Mouse (Mus musculus): ENCODE data around the gene Znrf2. TPM values are rescaled to one million over a fixed set of nuclear protein-coding genes. Genes with fewer than 3 reads are reported as not detected.

Gene Znrf2
- 193 TPM for polyA plus RNA-seq (2014; fragmentation: Illumina TruSeq; extraction: RNeasy Lipid Tissue Mini Kit (QIAGEN cat#74804); ENCODE audit: low read depth, low replicate concordance)

GRCm38 (mm10) chr6:54816388-54817065 lies at the start of gene Znrf2:
Gene Znrf2, plus strand, starts transcription at chr6:54816916.

Other genes starting within 250 kb of the Znrf2 start
- 15.2 TPM for gene Plekha8, start 221.8 kb upstream of the Znrf2 start, polyA plus RNA-seq (2014; fragmentation: Illumina TruSeq; extraction: RNeasy Lipid Tissue Mini Kit (QIAGEN cat#74804); ENCODE audit: low read depth, low replicate concordance)
- gene Fkbp14, start 219.6 kb upstream of the Znrf2 start, polyA plus RNA-seq (2014; fragmentation: Illumina TruSeq; extraction: RNeasy Lipid Tissue Mini Kit (QIAGEN cat#74804); ENCODE audit: low read depth, low replicate concordance): 62.3 TPM
- 13.6 TPM for gene Mturn, start 135.3 kb upstream of the Znrf2 start, polyA plus RNA-seq (2014; fragmentation: Illumina TruSeq; extraction: RNeasy Lipid Tissue Mini Kit (QIAGEN cat#74804); ENCODE audit: low read depth, low replicate concordance)
- 4.8 TPM for gene Nod1, start 155.7 kb downstream of the Znrf2 start, polyA plus RNA-seq (2014; fragmentation: Illumina TruSeq; extraction: RNeasy Lipid Tissue Mini Kit (QIAGEN cat#74804); ENCODE audit: low read depth, low replicate concordance)
- gene Ggct, start 176.0 kb downstream of the Znrf2 start, polyA plus RNA-seq (2014; fragmentation: Illumina TruSeq; extraction: RNeasy Lipid Tissue Mini Kit (QIAGEN cat#74804); ENCODE audit: low read depth, low replicate concordance): 14.5 TPM
- gene Gars, start 221.1 kb downstream of the Znrf2 start, polyA plus RNA-seq (2014; fragmentation: Illumina TruSeq; extraction: RNeasy Lipid Tissue Mini Kit (QIAGEN cat#74804); ENCODE audit: low read depth, low replicate concordance): 98.3 TPM